Mouse (Mus musculus) neural tube, embryonic 11.5 days (tissue): ENCODE measurements around the gene Prph. TPM values are rescaled to one million over a fixed set of nuclear protein-coding genes. Genes with fewer than 3 reads are reported as not detected.

Experiments
- ATAC-seq: fragments of 200-750 bp; cut with Nextera tagmentation; 2 replicates; pipeline ENCODE4 v1.8.0; 2017; ENCODE audit warnings: moderate number of reproducible peaks, mild to moderate bottlenecking, moderate TSS enrichment, moderate library complexity; ENCODE audit not compliant: insufficient read depth, low FRiP score, low TSS enrichment
- DNase-seq: peaks from one replicate; pipeline ENCODE4 v3.0.0-alpha.2; 2015; ENCODE audit warnings: low spot score
- H3K27ac ChIP-seq: fragments of 300-500 bp; sonication (generic); 2 replicates; pipeline ENCODE4 v1.5.1; 2014; ENCODE audit warnings: low read depth, mild to moderate bottlenecking, low read length
- H3K27me3 ChIP-seq: fragments of 300-500 bp; sonication (generic); 2 replicates; pipeline ENCODE4 v1.6.1; 2014; ENCODE audit warnings: mild to moderate bottlenecking, low read length, mixed read lengths; ENCODE audit not compliant: control insufficient read depth, insufficient read depth
- H3K36me3 ChIP-seq: fragments of 300-500 bp; sonication (generic); 2 replicates; pipeline ENCODE4 v1.6.1; 2014; ENCODE audit warnings: mild to moderate bottlenecking, low read length, moderate library complexity, mixed read lengths; ENCODE audit not compliant: control insufficient read depth, insufficient read depth
- H3K4me1 ChIP-seq: fragments of 300-500 bp; sonication (generic); 2 replicates; pipeline ENCODE4 v1.6.1; 2014; ENCODE audit warnings: low read length, mixed read lengths; ENCODE audit not compliant: control insufficient read depth, insufficient read depth
- H3K4me2 ChIP-seq: fragments of 300-500 bp; sonication (generic); 2 replicates; pipeline ENCODE4 v1.6.1; 2014; ENCODE audit warnings: low read depth, mild to moderate bottlenecking, moderate library complexity
- H3K4me3 ChIP-seq: fragments of 300-500 bp; sonication (generic); 2 replicates; pipeline ENCODE4 v1.5.1; 2014; ENCODE audit warnings: low read depth, low read length
- H3K9ac ChIP-seq: fragments of 300-500 bp; sonication (generic); 2 replicates; pipeline ENCODE4 v1.6.1; 2014; ENCODE audit warnings: mild to moderate bottlenecking, low read length
- H3K9me3 ChIP-seq: fragments of 300-500 bp; sonication (generic); 2 replicates; pipeline ENCODE4 v1.6.1; 2016; ENCODE audit warnings: low read length; ENCODE audit not compliant: control insufficient read depth
- WGBS: fragments of 180-500 bp; shearing (Covaris S2); extraction: QIAGEN DNeasy Blood & Tissue Kit; methylation state at CpG from one replicate; pipeline ENCODE4 v1.1.7; 2014; 5-methylcytosine and 5-hydroxymethylcytosine counted together
- polyA plus RNA-seq: library from polyadenylated mRNA; unstranded; fragments of >200 nt; fragmentation: Nextera tagmentation; extraction: Ambion mirVana; gene quantifications from 2 replicates; pipeline ENCODE4 v1.2.1, GENCODE M21; 2014

Prph gene
- polyA plus RNA-seq, 1 experiment from 2014 or later = 54.0 TPM

- no peaks in the 10 kb centered on the region for H3K36me3 ChIP-seq
- peak overlapping the region; percentile 32 for H3K4me3 ChIP-seq
- 0% methylated on average over 24 of the region's 24 CpGs for WGBS
- H3K9ac ChIP-seq = peak overlapping the region; percentile 3; the same call in 1 of the 2 replicates
- no peak overlapping the region for H3K27ac ChIP-seq
- peaks cover 66% of the 10 kb centered on the region for H3K27me3 ChIP-seq
- peaks cover 41% of the 10 kb centered on the region for H3K4me1 ChIP-seq
- no peaks in the 10 kb centered on the region for H3K9me3 ChIP-seq
- DNase-seq (no peak), ATAC-seq (no peak)
- H3K4me2 ChIP-seq = peak overlapping the region; percentile 43
These were observed 41.3 kb downstream of the Prph start for GRCm38 (mm10) chr15:99096061-99096793.

- Histone ChIP-seq H3K9ac (peak overlapping the region; percentile 24), H3K9me3 (no peaks in the 10 kb centered on the region), H3K4me1 (peaks cover 38% of the 10 kb centered on the region), H3K27me3 (peaks cover 62% of the 10 kb centered on the region), H3K36me3 (no peaks in the 10 kb centered on the region), H3K27ac (no peak overlapping the region; the same call in 1 of the 2 replicates), H3K4me3 (peak overlapping the region; percentile 32), H3K4me2 (peak overlapping the region; percentile 43)
- 0% methylated on average over 48 of the region's 58 CpGs for WGBS
- ATAC-seq (no peak), DNase-seq (peak; percentile 65)
These were observed 42.0 kb downstream of the Prph start for GRCm38 (mm10) chr15:99096831-99097500.

GRCm38 (mm10) chr15:99097840-99098492 is 43.0 kb downstream of the Prph start:
- WGBS = under 1% methylated on average over 39 of the region's 39 CpGs
- H3K27ac ChIP-seq = no peak overlapping the region

GRCm38 (mm10) chr15:99098493-99098861 is 43.5 kb downstream of the Prph start:
- Histone ChIP-seq H3K4me2 (peak overlapping the region; percentile 43), H3K27ac (no peak overlapping the region), H3K4me1 (peaks cover 30% of the 10 kb centered on the region), H3K27me3 (peaks cover 53% of the 10 kb centered on the region), H3K36me3 (no peaks in the 10 kb centered on the region), H3K9ac (no peak overlapping the region), H3K4me3 (no peak overlapping the region), H3K9me3 (no peaks in the 10 kb centered on the region)
- ATAC-seq (no peak), DNase-seq (peak; percentile 33)
- 1% methylated on average over 9 of the region's 9 CpGs for WGBS

More at GRCm38 (mm10) chr15:99097840-99098492, 43.0 kb downstream of the Prph start:
- Histone ChIP-seq H3K4me3 (peak overlapping the region; percentile 32), H3K27me3 (peaks cover 55% of the 10 kb centered on the region), H3K9me3 (no peaks in the 10 kb centered on the region), H3K9ac (peak overlapping the region; percentile 32), H3K36me3 (no peaks in the 10 kb centered on the region), H3K4me2 (peak overlapping the region; percentile 43), H3K4me1 (peaks cover 36% of the 10 kb centered on the region)
- ATAC-seq (no peak), DNase-seq (peak; percentile 49)

- peaks cover 49% of the 10 kb centered on the region for H3K27me3 ChIP-seq
- peaks cover 26% of the 10 kb centered on the region for H3K4me1 ChIP-seq
- no peak overlapping the region for H3K9ac ChIP-seq
- peak; percentile 76 for DNase-seq
- peak overlapping the region; percentile 8; the same call in 1 of the 2 replicates for H3K4me3 ChIP-seq
- no peaks in the 10 kb centered on the region for H3K36me3 ChIP-seq
- H3K4me2 ChIP-seq = peak overlapping the region; percentile 16; the same call in 1 of the 2 replicates
- no peaks in the 10 kb centered on the region for H3K9me3 ChIP-seq
- WGBS = 0% methylated on average over 15 of the region's 15 CpGs
- H3K27ac ChIP-seq = no peak overlapping the region
- peak; percentile 13; the same call in 1 of the 2 replicates for ATAC-seq
These were observed 44.2 kb downstream of the Prph start for GRCm38 (mm10) chr15:99099139-99099556.

GRCm38 (mm10) chr15:99099984-99100383 is 45.0 kb downstream of the Prph start:
- no peak overlapping the region for H3K4me3 ChIP-seq
- no peak overlapping the region for H3K9ac ChIP-seq
- no peak overlapping the region for H3K27ac ChIP-seq
- no peak for ATAC-seq
- H3K9me3 ChIP-seq = no peaks in the 10 kb centered on the region
- no peaks in the 10 kb centered on the region for H3K36me3 ChIP-seq
- H3K4me2 ChIP-seq = no peak overlapping the region
- H3K4me1 ChIP-seq = peaks cover 21% of the 10 kb centered on the region
- H3K27me3 ChIP-seq = peaks cover 46% of the 10 kb centered on the region
- no peak for DNase-seq
- WGBS = 49% methylated on average over 3 of the region's 3 CpGs

GRCm38 (mm10) chr15:99105238-99105637 is 50.3 kb downstream of the Prph start:
- WGBS = 50% methylated on average over 7 of the region's 7 CpGs
- no peak overlapping the region for H3K9ac ChIP-seq
- H3K9me3 ChIP-seq = no peaks in the 10 kb centered on the region
- no peaks in the 10 kb centered on the region for H3K36me3 ChIP-seq
- DNase-seq = no peak
- H3K4me2 ChIP-seq = no peak overlapping the region
- no peak overlapping the region for H3K4me3 ChIP-seq
- no peak overlapping the region for H3K27ac ChIP-seq
- H3K4me1 ChIP-seq = no peaks in the 10 kb centered on the region
- H3K27me3 ChIP-seq = 0 out of 2 replicates have a peak, but pooled peaks cover 2% of the 10 kb centered on the region
- no peak for ATAC-seq

GRCm38 (mm10) chr15:99107866-99108265 is 52.9 kb downstream of the Prph start:
- WGBS = 87% methylated on average over 3 of the region's 3 CpGs
- H3K4me2 ChIP-seq = no peak overlapping the region
- H3K36me3 ChIP-seq = no peaks in the 10 kb centered on the region
- no peak overlapping the region for H3K4me3 ChIP-seq
- no peaks in the 10 kb centered on the region for H3K9me3 ChIP-seq
- no peak overlapping the region for H3K27ac ChIP-seq
- no peaks in the 10 kb centered on the region for H3K4me1 ChIP-seq
- H3K9ac ChIP-seq = no peak overlapping the region
- ATAC-seq (no peak), DNase-seq (no peak)
- H3K27me3 ChIP-seq = 0 out of 2 replicates have a peak, but pooled peaks cover 2% of the 10 kb centered on the region
